7 mouse cellular contexts compared by ENCODE assay signal in genomic region chr11:69372056-69372779, GRCm38 (mm10). TPM values are rescaled to one million over a fixed set of nuclear protein-coding genes. Genes with fewer than 3 reads are reported as not detected.
A peak's percentile ranks its signal among the peaks of the same experiment; 100 is the strongest.
DNase-seq lines count a peak whose midpoint lies in the region; ATAC-seq and TF ChIP-seq lines count a peak whose summit lies in the region.

No protein-coding gene starts in this region.

- intact Hi-C loops in left cerebral cortex, postnatal 14 days (cut with DNase I): no loop called here
- intact Hi-C loops in gastrocnemius, postnatal 36 days (cut with DNase I): no loop called here

- H3K4me1 ChIP-seq in thymus, adult 2 months (replicated peaks; ENCODE audit: control insufficient read depth, insufficient read depth, low read length): peaks cover 29% of the 10 kb centered on the region
- H3K4me1 ChIP-seq in hindbrain, embryonic 16.5 days (ENCODE audit: control insufficient read depth, insufficient read depth, low read depth, low read length): peaks cover 28% of the 10 kb centered on the region
- peaks cover 34% of the 10 kb centered on the region for H3K4me1 ChIP-seq in neural tube, embryonic 12.5 days

- no peaks in the 10 kb centered on the region for H3K9me3 ChIP-seq in hindbrain, embryonic 16.5 days (ENCODE audit: control insufficient read depth, low read length)
- H3K9me3 ChIP-seq in neural tube, embryonic 12.5 days: no peaks in the 10 kb centered on the region

- H3K36me3 ChIP-seq in thymus, adult 2 months (ENCODE audit: control insufficient read depth, insufficient read depth, low read length): no peaks in the 10 kb centered on the region
- no peaks in the 10 kb centered on the region for H3K36me3 ChIP-seq in hindbrain, embryonic 16.5 days (ENCODE audit: control insufficient read depth, insufficient read depth, low read length)
- peaks cover 13% of the 10 kb centered on the region for H3K36me3 ChIP-seq in neural tube, embryonic 12.5 days

- no peak for TF ChIP-seq POLR2A in thymus, adult 2 months (IDR thresholded peaks at IDR 0.05; ENCODE audit: control insufficient read depth, extremely low read depth, insufficient read depth, low read length, poor library complexity)

- no peak overlapping the region for H3K4me3 ChIP-seq in thymus, adult 2 months (ENCODE audit: control insufficient read depth, insufficient read depth, low read length)
- no peak overlapping the region; the same call in 1 of the 2 replicates for H3K4me3 ChIP-seq in hindbrain, embryonic 16.5 days (ENCODE audit: low read length)
- H3K4me3 ChIP-seq in neural tube, embryonic 12.5 days: no peak overlapping the region; the same call in 1 of the 2 replicates

- peak overlapping the region; percentile 31; the same call in 1 of the 2 replicates for H3K9ac ChIP-seq in hindbrain, embryonic 16.5 days (ENCODE audit: low read depth, low read length)
- H3K9ac ChIP-seq in neural tube, embryonic 12.5 days: 0 out of 2 replicates have a peak overlapping the region, but pooled peaks have one; percentile 0

- DNase-seq in thymus, adult 2 months: peak; percentile 19
- DNase-seq in thymus, adult 18-20 months: no peak
- peak; percentile 22 for DNase-seq in embryo, embryonic 10.5 days (ENCODE audit: low spot score)
- DNase-seq in left cerebral cortex, postnatal 14 days (ENCODE audit: low spot score in 2 of 2): peak; percentile 66 to 71
- DNase-seq in gastrocnemius, postnatal 36 days: no peak

- H3K27ac ChIP-seq in thymus, adult 2 months (ENCODE audit: control insufficient read depth, insufficient read depth, low read length): peak overlapping the region; percentile 62
- peak overlapping the region; percentile 75 for H3K27ac ChIP-seq in hindbrain, embryonic 16.5 days (ENCODE audit: low read depth, low read length)
- peak overlapping the region; percentile 55 for H3K27ac ChIP-seq in neural tube, embryonic 12.5 days

- peak; percentile 28; the same call in 1 of the 2 replicates for ATAC-seq in hindbrain, embryonic 16.5 days
- no peak for ATAC-seq in neural tube, embryonic 12.5 days (ENCODE audit: low FRiP score, low read depth)

- no peaks in the 10 kb centered on the region for H3K27me3 ChIP-seq in thymus, adult 2 months (ENCODE audit: control insufficient read depth, insufficient read depth, low read length)
- no peaks in the 10 kb centered on the region for H3K27me3 ChIP-seq in hindbrain, embryonic 16.5 days (replicated peaks; ENCODE audit: control insufficient read depth, insufficient read depth, low read length)
- no peaks in the 10 kb centered on the region for H3K27me3 ChIP-seq in neural tube, embryonic 12.5 days (replicated peaks)

- TF ChIP-seq CTCF in thymus, adult 2 months (IDR thresholded peaks at IDR 0.05; ENCODE audit: borderline replicate concordance, control insufficient read depth, extremely low read depth, insufficient read depth, low read length, poor library complexity): no peak

- peak overlapping the region; percentile 45 for H3K4me2 ChIP-seq in hindbrain, embryonic 16.5 days (ENCODE audit: low read length)
- peak overlapping the region; percentile 48 for H3K4me2 ChIP-seq in neural tube, embryonic 12.5 days (replicated peaks)

- WGBS in thymus, adult 2 months: 19% methylated on average over 12 of the region's 12 CpGs
- 29% methylated on average over 12 of the region's 12 CpGs for WGBS in hindbrain, embryonic 16.5 days
- WGBS in neural tube, embryonic 12.5 days: 31% methylated on average over 12 of the region's 12 CpGs

RNA-seq across cellular contexts. Expression of gene Chd3, which starts 3.0 kb away (rescaled TPM):
- 278 and 280 TPM in 2 replicates for polyA plus RNA-seq in thymus, adult 2 months (2012; rRNA removed)
- 68.0 and 73.2 TPM in 2 replicates for polyA plus RNA-seq in hindbrain, embryonic 16.5 days (2015; fragmentation: Nextera tagmentation; extraction: Ambion mirVana)
- total RNA-seq in left cerebral cortex, postnatal 14 days (2021): 100 to 1,000 TPM; 531 to 563 TPM
- polyA plus RNA-seq in neural tube, embryonic 12.5 days (2016; fragmentation: Nextera tagmentation; extraction: Ambion mirVana): 87.1 and 93.0 TPM in 2 replicates
- total RNA-seq in gastrocnemius, postnatal 36 days (2021): 10 to 100 TPM in 1 of 2 experiments, 1 to 10 TPM in 1; 7.6 to 11.2 TPM

RNA-seq across cellular contexts. Expression of gene Naa38, which starts 23.1 kb away (rescaled TPM):
- polyA plus RNA-seq in thymus, adult 2 months (2012; rRNA removed): 139 and 170 TPM in 2 replicates
- polyA plus RNA-seq in hindbrain, embryonic 16.5 days (2015; fragmentation: Nextera tagmentation; extraction: Ambion mirVana): 102 and 130 TPM in 2 replicates
- total RNA-seq in left cerebral cortex, postnatal 14 days (2021): 100 to 1,000 TPM in 1 of 2 experiments, 10 to 100 TPM in 1; 92.0 to 106 TPM
- 105 and 111 TPM in 2 replicates for polyA plus RNA-seq in neural tube, embryonic 12.5 days (2016; fragmentation: Nextera tagmentation; extraction: Ambion mirVana)
- total RNA-seq in gastrocnemius, postnatal 36 days (2021): 10 to 100 TPM; 58.8 to 67.0 TPM

RNA-seq across cellular contexts. Expression of gene Cyb5d1, which starts 23.2 kb away (rescaled TPM):
- polyA plus RNA-seq in thymus, adult 2 months (2012; rRNA removed): 37.2 and 41.5 TPM in 2 replicates
- 28.7 and 33.0 TPM in 2 replicates for polyA plus RNA-seq in hindbrain, embryonic 16.5 days (2015; fragmentation: Nextera tagmentation; extraction: Ambion mirVana)
- 10 to 100 TPM; 36.8 to 42.0 TPM for total RNA-seq in left cerebral cortex, postnatal 14 days (2021)
- polyA plus RNA-seq in neural tube, embryonic 12.5 days (2016; fragmentation: Nextera tagmentation; extraction: Ambion mirVana): 48.5 and 49.9 TPM in 2 replicates
- total RNA-seq in gastrocnemius, postnatal 36 days (2021): 10 to 100 TPM; 24.6 to 26.2 TPM

RNA-seq across cellular contexts. Expression of gene Tmem88, which starts 25.8 kb away (rescaled TPM):
- 7.3 and 9.3 TPM in 2 replicates for polyA plus RNA-seq in thymus, adult 2 months (2012; rRNA removed)
- 8.9 and 9.2 TPM in 2 replicates for polyA plus RNA-seq in hindbrain, embryonic 16.5 days (2015; fragmentation: Nextera tagmentation; extraction: Ambion mirVana)
- total RNA-seq in left cerebral cortex, postnatal 14 days (2021): 1 to 10 TPM; 2.6 to 2.9 TPM
- polyA plus RNA-seq in neural tube, embryonic 12.5 days (2016; fragmentation: Nextera tagmentation; extraction: Ambion mirVana): 13.7 TPM in 2 replicates
- 1 to 10 TPM; 6.3 to 7.9 TPM for total RNA-seq in gastrocnemius, postnatal 36 days (2021)

RNA-seq across cellular contexts. Expression of gene Rnf227, which starts 32.0 kb away (rescaled TPM):
- 3.3 and 4.1 TPM in 2 replicates for polyA plus RNA-seq in thymus, adult 2 months (2012; rRNA removed)
- 239 and 257 TPM in 2 replicates for polyA plus RNA-seq in hindbrain, embryonic 16.5 days (2015; fragmentation: Nextera tagmentation; extraction: Ambion mirVana)
- total RNA-seq in left cerebral cortex, postnatal 14 days (2021): 100 to 1,000 TPM in 1 of 2 experiments, 10 to 100 TPM in 1; 95.7 to 101 TPM
- 51.3 and 58.6 TPM in 2 replicates for polyA plus RNA-seq in neural tube, embryonic 12.5 days (2016; fragmentation: Nextera tagmentation; extraction: Ambion mirVana)
- total RNA-seq in gastrocnemius, postnatal 36 days (2021): under 1 TPM; 0.12 to 0.26 TPM

Comparison
In these comparisons a context has a peak if more than half of its experiments do, and no peak if none do; other contexts are left out.
1. DNase-seq: peak in thymus, adult 2 months (single experiment), embryo, embryonic 10.5 days (single experiment) and left cerebral cortex, postnatal 14 days (2 of 2); none in thymus, adult 18-20 months (0 of 2) and gastrocnemius, postnatal 36 days (0 of 2).
2. Peak in every context shown above with its lines, with median percentiles within 50 percentile points of each other: H3K27ac ChIP-seq.